Mouse (Mus musculus): ENCODE results near the gene Git1.

DNA sequence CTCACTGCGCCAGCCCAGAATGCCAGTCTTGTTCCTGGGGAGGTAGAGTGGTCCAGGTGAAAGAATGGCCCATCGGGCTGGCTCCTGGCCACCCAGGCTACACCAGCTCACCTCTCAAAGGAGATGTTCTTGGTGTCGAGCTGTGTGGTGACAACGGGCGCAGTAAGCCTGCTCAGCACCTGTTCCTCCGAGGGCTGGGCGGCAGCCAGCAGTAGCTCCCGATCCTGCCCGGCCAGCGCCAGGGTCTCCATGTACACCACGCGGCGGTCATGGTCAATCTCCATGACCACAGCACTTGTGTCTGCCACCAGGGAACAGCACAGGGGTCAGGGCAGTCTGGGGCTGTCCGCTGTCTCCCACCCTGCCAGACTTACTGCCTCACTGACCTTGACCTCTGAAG lies 17.1 kb upstream of the Git1 start:
- TF ChIP-seq CTCF (IDR thresholded peaks at IDR 0.05; ENCODE audit: control insufficient read depth, insufficient read depth, insufficient replicate concordance, low read depth, low read length) (no peak), POLR2A (IDR thresholded peaks at IDR 0.05; ENCODE audit: control insufficient read depth, low read depth, low read length) (no peak)
